Mouse (Mus musculus) adrenal gland, adult (tissue): ENCODE measurements at regions not wholly inside any gene's neighbourhood (a gene's known extent, or its start where the extent isn't known, plus 50 kb on each side); places are given as distances from the start of the nearest gene placed in this dataset.
A peak's percentile ranks its signal among the peaks of the same experiment; 100 is the strongest.

Source experiments
- DNase-seq, 2 experiments: peaks; one replicate each; pipeline ENCODE4 v3.0.0; 2022 to 2023; ENCODE audit warnings: low spot score in 1 of 2; ENCODE audit not compliant: inconsistent age in 2 of 2

DNA sequence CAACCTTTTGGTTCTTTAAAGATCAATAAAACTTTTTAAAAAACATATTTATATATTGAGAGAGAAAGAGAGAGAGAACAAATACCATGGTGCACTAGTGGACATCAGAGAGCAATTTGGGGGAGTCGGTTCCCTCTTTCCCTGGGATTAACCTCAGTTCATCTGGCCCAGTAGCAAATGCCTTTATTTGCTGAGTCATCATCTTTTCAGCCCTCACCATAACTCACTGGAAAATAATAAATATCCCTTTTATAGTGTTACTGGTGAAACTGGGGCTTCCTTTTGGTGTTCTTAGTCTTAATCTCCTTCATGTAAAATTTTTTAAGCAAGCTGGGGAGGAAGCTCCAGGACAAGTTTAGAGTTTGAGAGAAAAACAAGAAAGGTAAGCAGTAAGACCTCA is 105.3 kb upstream of the Arg1 start:
- DNase-seq = no peak

DNA sequence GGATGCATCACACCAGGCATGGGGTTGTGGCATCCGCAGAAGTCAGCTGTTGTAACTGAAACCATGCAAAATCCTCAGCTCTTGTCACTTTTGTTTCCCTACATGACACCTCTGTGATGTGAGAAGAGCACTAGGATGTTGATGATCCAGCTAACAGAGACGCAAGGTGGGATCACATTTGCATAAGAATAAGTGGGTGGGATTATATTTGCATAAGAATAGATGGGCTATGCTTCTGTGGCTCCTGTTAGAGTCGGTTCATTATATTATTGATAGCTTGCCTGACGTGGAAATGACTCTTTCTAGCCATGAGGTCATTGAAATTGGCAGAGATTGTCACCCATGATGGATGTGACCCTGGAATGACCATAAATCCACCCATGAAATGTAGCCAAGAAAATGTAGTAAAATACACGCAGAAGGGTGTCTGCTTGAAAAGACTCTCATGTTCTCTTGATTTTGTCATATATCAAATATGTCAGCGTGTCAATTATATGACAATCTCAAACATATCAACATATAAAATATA is 102.2 kb upstream of the Arg1 start:
- DNase-seq = peak in 1 of 2 experiments; percentile 88

DNA sequence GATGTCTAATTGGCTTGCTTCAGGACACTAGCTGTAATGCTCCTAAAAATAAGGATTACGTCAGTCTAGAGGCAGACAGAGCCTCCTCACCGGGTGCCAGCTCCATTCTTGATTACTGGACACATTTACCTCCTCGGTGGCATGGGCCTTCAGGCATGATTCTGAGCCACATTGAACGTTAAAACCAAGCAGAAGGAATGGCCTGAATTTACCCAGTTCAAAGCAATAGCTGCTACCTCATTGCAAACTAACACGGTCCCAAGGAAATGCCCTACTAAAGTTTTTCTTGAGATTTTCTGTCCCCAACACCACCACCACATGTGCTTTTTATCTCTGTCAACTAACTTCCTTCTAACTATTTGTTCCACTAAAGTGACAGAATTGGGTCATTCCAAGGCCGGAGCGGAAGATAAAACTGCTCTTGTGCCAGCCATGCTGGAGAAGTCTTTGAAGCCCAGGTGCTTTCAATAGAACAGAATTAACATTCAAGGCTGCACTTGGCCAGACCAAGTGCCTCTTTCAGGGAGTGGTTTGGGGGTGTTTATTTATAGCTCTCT is 96.4 kb upstream of the Arg1 start:
- DNase-seq = peak; percentile 78 to 91

DNA sequence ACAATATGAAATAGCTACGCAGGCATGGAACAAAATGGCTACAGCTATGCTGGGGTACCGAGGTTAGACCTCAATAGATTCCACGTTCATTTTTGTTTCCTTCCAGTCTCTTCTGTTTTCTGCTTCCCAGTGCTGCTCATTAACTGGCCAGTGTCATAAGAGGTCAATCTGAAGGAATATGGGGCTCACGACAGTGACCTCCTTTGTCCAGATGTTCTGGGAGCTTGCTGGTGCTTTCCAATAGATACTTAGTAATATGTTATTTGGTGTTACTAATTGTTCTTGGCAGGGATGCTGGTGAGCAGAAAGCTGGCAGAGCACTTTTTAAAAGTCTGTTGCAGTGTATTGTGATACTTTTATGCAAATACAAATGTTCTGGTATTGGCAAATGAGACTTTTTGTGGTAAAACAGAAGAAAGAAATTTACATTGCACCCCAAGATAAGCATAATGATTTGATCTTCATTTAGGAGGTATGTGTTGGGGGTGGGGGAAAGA is 95.8 kb upstream of the Arg1 start:
- peak in 1 of 2 experiments; percentile 47 for DNase-seq

DNA sequence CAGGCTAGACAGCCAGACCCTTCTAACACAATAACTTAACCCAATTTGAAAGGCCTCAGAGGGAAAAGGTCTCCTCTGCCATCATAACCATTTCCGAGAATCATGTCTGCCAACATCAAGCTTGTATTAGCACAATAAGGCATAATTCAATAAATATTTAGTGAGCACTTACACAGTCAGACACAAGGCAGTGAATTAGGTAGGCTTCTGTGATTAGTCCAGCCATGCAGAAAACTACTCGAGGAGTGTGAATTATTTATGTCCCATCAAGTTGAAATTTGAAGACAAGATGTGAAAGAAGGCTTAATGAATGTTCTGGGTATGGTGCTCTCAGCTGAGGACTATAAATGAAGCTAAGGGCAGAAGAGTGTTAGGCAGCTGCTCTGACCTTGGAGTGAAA is 91.7 kb upstream of the Arg1 start:
- no peak for DNase-seq

DNA sequence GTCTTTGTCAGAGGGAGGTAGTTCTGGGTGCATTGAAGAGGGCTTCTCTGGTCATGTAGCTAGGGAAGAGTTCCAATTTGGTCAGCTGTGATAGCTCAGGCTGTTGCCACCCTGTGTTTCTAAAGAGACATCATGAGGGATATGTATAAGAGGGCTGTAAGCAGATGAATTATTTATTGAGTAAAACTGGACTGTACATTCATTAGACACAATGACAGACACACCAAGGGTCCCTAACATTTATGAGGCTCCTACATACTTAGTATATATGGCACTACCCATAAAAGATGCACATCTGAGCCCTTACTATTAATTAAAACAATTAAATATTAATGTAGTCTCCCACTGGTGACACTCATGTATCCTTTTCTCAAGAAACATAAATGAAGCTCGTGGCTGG is 90.6 kb upstream of the Arg1 start:
- no peak for DNase-seq

DNA sequence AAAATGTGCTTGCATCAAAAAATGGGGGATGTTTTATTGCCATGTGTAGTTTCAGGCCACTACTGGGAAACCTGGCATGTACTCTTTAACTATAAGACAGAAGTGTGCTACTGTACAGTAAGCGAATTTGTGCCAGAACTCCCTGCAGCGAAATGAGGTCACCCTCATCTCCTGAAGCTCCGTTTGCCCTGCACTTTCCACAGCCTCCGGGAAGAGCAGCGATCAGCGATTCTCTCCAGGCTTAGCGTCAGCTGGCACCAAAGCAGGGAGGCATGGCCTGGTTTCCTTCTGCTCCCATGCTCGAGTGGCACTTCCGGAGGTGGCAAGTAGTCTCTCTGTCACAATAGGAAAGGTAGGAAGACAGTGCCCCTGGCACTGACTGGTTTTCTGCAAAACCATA is 88.8 kb upstream of the Arg1 start:
- peak; percentile 65 to 78 for DNase-seq

DNA sequence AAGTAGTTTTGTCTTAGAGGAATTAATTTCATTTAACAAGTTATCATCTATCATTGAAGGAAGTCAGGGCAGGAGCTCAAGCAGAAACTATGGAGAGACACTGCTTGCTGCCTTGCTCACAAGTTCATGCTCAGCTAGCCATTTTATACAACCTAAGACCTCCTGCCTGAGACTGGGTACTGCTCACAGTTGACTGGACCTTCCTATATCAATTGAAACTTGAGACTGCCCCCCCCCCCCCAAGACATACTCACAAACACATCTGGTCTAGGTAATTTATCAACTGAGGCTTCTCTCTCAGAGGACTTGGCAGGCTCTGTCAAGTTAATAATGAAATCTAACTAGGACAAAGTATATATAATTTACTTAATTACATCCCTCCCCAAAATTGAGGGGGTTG is 84.8 kb upstream of the Arg1 start:
- DNase-seq = no peak

DNA sequence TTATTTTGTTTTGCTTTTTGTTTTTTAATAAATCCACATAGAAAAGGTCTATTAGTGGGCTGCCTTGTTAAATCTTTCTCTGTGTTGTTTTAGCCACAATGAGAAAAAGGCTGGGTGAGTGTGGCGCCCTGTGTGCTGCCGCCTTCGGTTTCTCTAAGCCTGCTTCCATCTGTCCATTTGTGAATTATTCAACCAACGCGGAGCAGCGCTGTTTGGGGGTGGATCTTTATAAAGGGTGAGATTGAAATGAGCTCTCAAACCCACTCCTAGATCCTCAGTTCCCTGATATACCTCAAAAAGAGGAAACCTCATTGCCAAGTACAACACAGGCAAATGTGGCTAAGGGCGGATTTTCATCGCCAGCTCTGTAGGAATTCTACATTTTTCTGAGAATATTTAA is 74.0 kb upstream of the Arg1 start:
- no peak for DNase-seq

DNA sequence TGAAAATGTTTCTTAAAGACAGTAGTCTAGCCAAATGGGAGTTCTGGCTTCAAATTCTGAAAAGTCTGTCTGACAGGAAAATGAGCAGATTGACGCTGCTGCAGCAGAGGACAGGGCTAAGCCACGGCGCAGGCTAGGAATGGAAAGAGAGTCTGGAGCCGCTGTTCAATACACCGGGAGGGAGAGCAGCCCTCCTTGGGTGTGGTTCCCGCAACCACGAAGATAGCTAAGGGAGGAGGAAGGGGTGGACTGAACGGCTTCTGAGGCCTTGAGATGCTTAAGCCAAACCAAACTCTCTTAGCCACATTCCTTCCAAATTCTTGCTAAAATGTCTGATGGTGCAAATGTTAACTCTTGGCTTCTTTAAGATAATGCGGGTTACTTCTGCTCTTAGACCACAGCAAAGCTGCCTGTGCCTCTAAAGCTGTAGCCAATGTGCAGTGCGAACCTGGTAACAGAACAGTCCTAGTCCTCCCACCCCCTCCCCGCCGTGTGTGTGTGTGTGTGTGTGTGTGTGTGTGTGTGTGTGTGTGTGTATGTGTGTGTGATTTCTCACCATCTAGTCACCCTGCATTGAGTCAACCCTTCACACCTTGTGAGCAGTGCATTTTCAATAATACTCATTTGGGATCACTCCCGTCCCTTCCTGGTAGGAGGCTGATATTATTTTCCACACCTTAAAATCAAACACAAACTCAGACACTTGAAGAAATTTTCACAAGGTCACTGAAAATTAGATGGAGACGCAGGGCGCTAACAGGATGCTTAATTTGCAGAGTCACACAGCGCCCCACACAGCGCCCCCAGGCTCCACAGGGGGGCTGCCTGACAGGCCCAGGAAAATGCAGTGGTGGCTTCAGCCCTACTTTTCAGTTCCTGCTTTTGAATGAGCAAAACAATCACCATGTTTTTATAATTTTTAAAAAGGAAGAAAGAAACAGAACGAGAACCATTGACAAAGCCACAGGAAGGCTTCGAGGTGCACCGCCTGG is 73.2 kb upstream of the Arg1 start:
- DNase-seq = no peak

DNA sequence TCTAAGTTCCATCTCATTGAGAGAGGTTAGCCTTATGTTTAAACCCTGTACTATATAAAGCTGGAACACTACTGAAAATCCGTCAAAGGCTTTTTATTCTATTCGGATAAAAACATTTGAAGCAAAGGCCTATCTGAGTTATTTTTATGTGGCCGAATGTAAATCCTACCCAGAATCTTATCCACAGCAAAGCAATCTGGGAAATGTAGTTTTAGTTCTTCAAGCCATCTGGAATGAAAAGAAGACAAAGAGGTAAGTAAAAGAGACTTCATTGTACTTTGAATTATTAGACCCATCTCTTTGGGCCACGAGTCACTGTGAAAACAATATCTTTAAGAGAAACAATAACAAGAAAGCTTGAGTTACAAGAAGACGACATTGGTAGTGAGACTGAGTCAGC is 72.5 kb upstream of the Arg1 start:
- DNase-seq = no peak

DNA sequence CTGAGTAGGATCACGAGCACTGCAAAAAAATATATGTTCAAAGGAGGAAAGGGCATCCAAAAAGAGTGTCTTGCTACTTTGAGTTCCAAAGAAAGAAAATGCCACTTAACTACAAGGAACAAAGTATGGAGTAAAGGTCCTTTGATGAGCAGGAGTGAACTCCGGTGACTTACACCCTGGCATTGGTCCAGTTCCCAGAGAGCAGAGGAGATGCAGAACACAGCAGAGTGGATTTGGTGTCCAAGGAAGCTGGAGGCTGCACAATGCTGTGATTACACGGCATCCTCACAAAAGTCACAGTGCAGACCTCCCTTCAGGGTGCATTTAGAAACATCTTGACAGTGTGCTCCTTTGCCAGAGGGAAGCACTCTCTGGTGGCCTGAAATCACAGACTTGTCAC is 70.4 kb upstream of the Arg1 start:
- no peak for DNase-seq

DNA sequence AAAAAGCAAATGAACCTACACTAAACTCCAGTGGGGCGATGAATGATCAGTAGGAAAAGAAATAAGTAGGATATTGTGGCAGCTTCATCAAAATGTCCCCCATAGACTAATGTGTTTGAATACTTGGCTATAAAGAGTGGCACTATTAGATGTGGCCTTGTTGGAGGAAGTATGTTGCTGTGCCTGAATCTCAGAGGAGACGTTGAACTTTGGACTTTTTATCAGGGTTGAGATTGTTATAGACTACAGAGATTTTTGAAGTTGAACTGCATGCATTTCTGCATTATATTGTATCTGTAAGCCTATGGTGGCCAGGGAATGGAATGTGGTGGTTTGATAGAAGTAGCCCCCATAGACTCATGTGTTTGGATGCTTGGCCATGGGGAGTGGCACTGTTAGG is 68.5 kb upstream of the Arg1 start:
- no peak for DNase-seq

DNA sequence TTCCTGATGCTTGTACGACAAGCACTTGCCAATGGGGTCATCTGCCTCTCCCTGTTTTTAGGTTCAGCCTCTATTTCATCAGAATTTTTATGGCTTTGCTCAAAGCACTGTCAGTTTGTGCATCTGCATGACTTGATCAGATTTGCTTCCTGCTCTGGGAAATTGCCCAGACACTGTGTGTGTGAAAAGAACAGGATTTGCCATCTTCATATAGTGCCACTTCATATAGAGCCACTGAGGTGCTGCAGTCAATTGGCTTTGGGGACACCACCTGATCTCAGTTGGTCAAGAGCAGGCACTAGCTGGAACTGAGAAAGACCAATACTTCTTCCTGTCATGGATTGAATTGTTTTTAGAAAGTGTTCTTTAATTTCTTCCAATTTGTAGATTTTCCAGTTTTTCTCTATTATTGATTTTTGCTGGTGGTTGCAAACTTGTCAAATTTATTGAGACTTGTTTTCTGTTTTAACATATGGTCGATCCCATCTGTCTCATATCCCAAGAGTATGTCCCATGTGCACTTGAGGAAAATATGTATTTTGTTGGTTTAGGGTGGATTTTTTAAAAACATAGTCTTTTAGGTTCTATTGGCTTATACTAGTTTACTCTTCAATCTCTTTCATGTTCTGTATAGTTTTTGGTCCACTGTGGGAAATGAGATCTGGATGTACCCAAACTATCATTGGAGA is 62.8 kb upstream of the Arg1 start:
- DNase-seq = no peak

DNA sequence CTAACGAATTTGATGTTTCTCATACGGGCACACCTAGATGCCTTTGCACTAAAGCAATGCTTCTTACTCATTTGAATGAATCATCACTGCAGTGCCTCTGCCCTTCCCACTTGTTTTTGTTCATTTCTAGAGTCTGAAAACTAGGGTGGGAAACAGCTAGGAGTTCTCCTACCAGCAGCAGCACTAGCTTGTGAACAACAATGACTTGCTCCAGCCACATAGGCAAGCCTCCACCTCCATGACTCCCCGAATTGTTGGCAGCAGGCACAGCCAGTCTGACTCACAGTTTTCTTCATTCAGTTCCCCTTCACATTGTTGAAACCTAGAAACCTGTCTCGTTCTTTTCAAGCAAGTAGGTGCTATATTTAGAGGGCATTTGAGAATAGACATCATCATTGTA is 57.5 kb upstream of the Arg1 start:
- peak in 1 of 2 experiments; percentile 35 for DNase-seq

DNA sequence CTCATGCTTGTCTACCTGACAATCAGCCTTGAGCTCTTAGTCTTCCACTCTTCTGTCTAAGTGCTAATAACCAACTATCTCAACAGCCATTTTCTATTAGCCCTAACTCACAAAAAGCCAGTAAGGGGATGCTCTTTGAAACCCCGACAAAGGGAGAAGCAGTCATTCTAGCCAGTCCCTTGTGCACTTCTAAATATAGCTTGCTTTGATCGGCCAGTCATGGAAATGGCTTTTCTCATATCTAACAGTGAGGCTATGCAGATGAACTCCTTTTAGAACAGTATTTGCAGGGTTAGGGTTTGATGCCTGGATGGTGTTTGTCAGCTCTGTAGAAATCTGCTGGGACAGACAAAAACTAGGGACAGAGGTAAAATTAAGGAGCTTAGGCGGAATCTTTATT is 54.5 kb upstream of the Arg1 start:
- no peak for DNase-seq
